Mouse (Mus musculus): ENCODE data around the gene Srsf4. TPM values are rescaled to one million over a fixed set of nuclear protein-coding genes. Genes with fewer than 3 reads are reported as not detected.

Gene Srsf4
- total and polyA plus RNA-seq, 3 experiments: 20.4 to 34.9 (median 31.9) TPM

- Histone ChIP-seq H3K79me2 (replicated peaks; ENCODE audit: control insufficient read depth, insufficient read depth, low read length) (no peaks in the 10 kb centered on the region), H3K9ac (ENCODE audit: low read depth, low read length) (no peak overlapping the region), H3K4me3 (no peak overlapping the region), H3K27me3 (ENCODE audit: control insufficient read depth, insufficient read depth, low read length) (no peaks in the 10 kb centered on the region), H3K27ac (no peak overlapping the region), H3K4me1 (ENCODE audit: control insufficient read depth, insufficient read depth, low read length) (peaks cover 1% of the 10 kb centered on the region; the same call in 1 of the 2 replicates), H3K36me3 (ENCODE audit: control insufficient read depth, insufficient read depth, low read length) (peaks cover 6% of the 10 kb centered on the region)
- intact Hi-C loops (cut with DNase I): no loop called here
- WGBS: 89% methylated on average over 15 of the region's 15 CpGs
- DNase-seq: no peak
- TF ChIP-seq POLR2A (IDR thresholded peaks at IDR 0.05; ENCODE audit: insufficient read depth, low read depth, low read length) (no peak), CTCF (IDR thresholded peaks at IDR 0.05) (no peak), EP300 (IDR thresholded peaks at IDR 0.05; ENCODE audit: insufficient read depth, low read depth, low read length) (no peak)
Observed at GRCm38 (mm10) chr4:131901090-131901489, 27.7 kb downstream of the Srsf4 start.

- Histone ChIP-seq H3K4me1 (ENCODE audit: control insufficient read depth, insufficient read depth, low read length) (peaks cover 2% of the 10 kb centered on the region; the same call in 1 of the 2 replicates), H3K27ac (no peak overlapping the region), H3K9ac (ENCODE audit: low read depth, low read length) (no peak overlapping the region), H3K36me3 (ENCODE audit: control insufficient read depth, insufficient read depth, low read length) (no peaks in the 10 kb centered on the region), H3K79me2 (replicated peaks; ENCODE audit: control insufficient read depth, insufficient read depth, low read length) (no peaks in the 10 kb centered on the region), H3K4me3 (no peak overlapping the region), H3K27me3 (ENCODE audit: control insufficient read depth, insufficient read depth, low read length) (no peaks in the 10 kb centered on the region)
- intact Hi-C loops (cut with DNase I): no loop called here
- TF ChIP-seq EP300 (IDR thresholded peaks at IDR 0.05; ENCODE audit: insufficient read depth, low read depth, low read length): peak; percentile 41; the same call in 1 of the 2 replicates
- peak; percentile 64 for TF ChIP-seq CTCF (IDR thresholded peaks at IDR 0.05)
- TF ChIP-seq POLR2A (IDR thresholded peaks at IDR 0.05; ENCODE audit: insufficient read depth, low read depth, low read length): no peak
- WGBS: 64% methylated on average over 8 of the region's 8 CpGs
- no peak for DNase-seq
Observed at GRCm38 (mm10) chr4:131904478-131904877, 31.1 kb downstream of the Srsf4 start.

GRCm38 (mm10) chr4:131906423-131906822 is 33.0 kb downstream of the Srsf4 start:
- no peak for TF ChIP-seq POLR2A (IDR thresholded peaks at IDR 0.05; ENCODE audit: insufficient read depth, low read depth, low read length)
- no peak for TF ChIP-seq EP300 (IDR thresholded peaks at IDR 0.05; ENCODE audit: insufficient read depth, low read depth, low read length)
- TF ChIP-seq CTCF (IDR thresholded peaks at IDR 0.05): no peak
- Histone ChIP-seq H3K4me1 (ENCODE audit: control insufficient read depth, insufficient read depth, low read length) (peaks cover 9% of the 10 kb centered on the region), H3K79me2 (replicated peaks; ENCODE audit: control insufficient read depth, insufficient read depth, low read length) (no peaks in the 10 kb centered on the region), H3K27ac (no peak overlapping the region), H3K9ac (ENCODE audit: low read depth, low read length) (no peak overlapping the region), H3K4me3 (no peak overlapping the region), H3K36me3 (ENCODE audit: control insufficient read depth, insufficient read depth, low read length) (no peaks in the 10 kb centered on the region), H3K27me3 (ENCODE audit: control insufficient read depth, insufficient read depth, low read length) (no peaks in the 10 kb centered on the region)
- intact Hi-C loops (cut with DNase I): no loop called here
- no peak for DNase-seq
- WGBS: 45% methylated on average over 6 of the region's 6 CpGs

GRCm38 (mm10) chr4:131907912-131908311 is 34.5 kb downstream of the Srsf4 start:
- intact Hi-C loops (cut with DNase I): no loop called here
- Histone ChIP-seq H3K36me3 (ENCODE audit: control insufficient read depth, insufficient read depth, low read length) (no peaks in the 10 kb centered on the region), H3K4me1 (ENCODE audit: control insufficient read depth, insufficient read depth, low read length) (peaks cover 9% of the 10 kb centered on the region), H3K79me2 (replicated peaks; ENCODE audit: control insufficient read depth, insufficient read depth, low read length) (no peaks in the 10 kb centered on the region), H3K27ac (no peak overlapping the region), H3K9ac (ENCODE audit: low read depth, low read length) (no peak overlapping the region), H3K27me3 (ENCODE audit: control insufficient read depth, insufficient read depth, low read length) (no peaks in the 10 kb centered on the region), H3K4me3 (no peak overlapping the region)
- no peak for DNase-seq
- 99% methylated on average over 3 of the region's 3 CpGs for WGBS
- TF ChIP-seq CTCF (IDR thresholded peaks at IDR 0.05) (peak; percentile 61), EP300 (IDR thresholded peaks at IDR 0.05; ENCODE audit: insufficient read depth, low read depth, low read length) (no peak)

- intact Hi-C loops (cut with DNase I): no loop called here
- Histone ChIP-seq H3K4me1 (ENCODE audit: control insufficient read depth, insufficient read depth, low read length) (peaks cover 9% of the 10 kb centered on the region), H3K9ac (ENCODE audit: low read depth, low read length) (peak overlapping the region; percentile 26; the same call in 1 of the 2 replicates), H3K27ac (no peak overlapping the region), H3K36me3 (ENCODE audit: control insufficient read depth, insufficient read depth, low read length) (no peaks in the 10 kb centered on the region), H3K79me2 (replicated peaks; ENCODE audit: control insufficient read depth, insufficient read depth, low read length) (no peaks in the 10 kb centered on the region), H3K27me3 (ENCODE audit: control insufficient read depth, insufficient read depth, low read length) (no peaks in the 10 kb centered on the region), H3K4me3 (no peak overlapping the region)
- DNase-seq: peak in 1 of 2 experiments; percentile 50
- no peak for TF ChIP-seq CTCF (IDR thresholded peaks at IDR 0.05)
- TF ChIP-seq POLR2A (IDR thresholded peaks at IDR 0.05; ENCODE audit: insufficient read depth, low read depth, low read length): no peak
- no peak for TF ChIP-seq EP300 (IDR thresholded peaks at IDR 0.05; ENCODE audit: insufficient read depth, low read depth, low read length)
- 16% methylated on average over 19 of the region's 21 CpGs for WGBS
Observed at GRCm38 (mm10) chr4:131910237-131910994, 37.0 kb downstream of the Srsf4 start.

- Histone ChIP-seq H3K36me3 (ENCODE audit: control insufficient read depth, insufficient read depth, low read length) (no peaks in the 10 kb centered on the region), H3K79me2 (replicated peaks; ENCODE audit: control insufficient read depth, insufficient read depth, low read length) (no peaks in the 10 kb centered on the region), H3K4me1 (ENCODE audit: control insufficient read depth, insufficient read depth, low read length) (peaks cover 9% of the 10 kb centered on the region), H3K9ac (ENCODE audit: low read depth, low read length) (no peak overlapping the region), H3K4me3 (no peak overlapping the region), H3K27me3 (ENCODE audit: control insufficient read depth, insufficient read depth, low read length) (no peaks in the 10 kb centered on the region), H3K27ac (no peak overlapping the region)
- intact Hi-C loops (cut with DNase I): no loop called here
- DNase-seq: no peak
- 65% methylated on average over 4 of the region's 5 CpGs for WGBS
- TF ChIP-seq CTCF (IDR thresholded peaks at IDR 0.05) (no peak), POLR2A (IDR thresholded peaks at IDR 0.05; ENCODE audit: insufficient read depth, low read depth, low read length) (no peak), EP300 (IDR thresholded peaks at IDR 0.05; ENCODE audit: insufficient read depth, low read depth, low read length) (no peak)
Observed at GRCm38 (mm10) chr4:131911521-131911920, 38.1 kb downstream of the Srsf4 start.
